Mouse (Mus musculus) megakaryocyte, embryonic 14.5 days (primary cell): ENCODE measurements around the gene Sh3d21. TPM values are rescaled to one million over a fixed set of nuclear protein-coding genes. Genes with fewer than 3 reads are reported as not detected.

Experiments
- H3K27me3 ChIP-seq: replicated peaks from 2 replicates; pipeline ENCODE3; 2012; ENCODE audit warnings: inconsistent platforms
- H3K36me3 ChIP-seq: replicated peaks from 2 replicates; pipeline ENCODE3; 2012; ENCODE audit warnings: low read length, inconsistent platforms, mixed read lengths
- H3K4me1 ChIP-seq: 2 replicates; pipeline ENCODE4 v1.6.1; 2012; ENCODE audit warnings: inconsistent platforms
- H3K4me3 ChIP-seq: replicated peaks from 2 replicates; pipeline ENCODE3; 2012; ENCODE audit warnings: moderate library complexity, mild to moderate bottlenecking, inconsistent platforms
- H3K9me3 ChIP-seq: 2 replicates; pipeline ENCODE4 v1.6.1; 2012; ENCODE audit warnings: inconsistent platforms
- FLI1 ChIP-seq: IDR thresholded peaks from 2 replicates; pipeline ENCODE4 v1.6.1; 2012; ENCODE audit warnings: low read length, inconsistent platforms, mixed read lengths
- GATA1 ChIP-seq: IDR thresholded peaks from 3 replicates; pipeline ENCODE4 v1.6.1; 2012; ENCODE audit warnings: mixed read lengths, low read length, inconsistent platforms, borderline replicate concordance
- polyA plus RNA-seq: library from polyadenylated mRNA; stranded (reverse); fragments of >175 nt; gene quantifications from 2 replicates; pipeline ENCODE4 v1.2.3, GENCODE M21; 2012; ENCODE audit warnings: low replicate concordance; ENCODE audit not compliant: insufficient read depth

Gene Sh3d21
- polyA plus RNA-seq, 1 experiment, result 0.16 TPM

GRCm38 (mm10) chr4:126123309-126124040, 39.8 kb downstream of the Sh3d21 start:
- peaks cover 89% of the 10 kb centered on the region for H3K36me3 ChIP-seq
- H3K9me3 ChIP-seq, result no peaks in the 10 kb centered on the region
- peaks cover 33% of the 10 kb centered on the region for H3K4me1 ChIP-seq
- no peak overlapping the region for H3K4me3 ChIP-seq
- H3K27me3 ChIP-seq, result no peaks in the 10 kb centered on the region
- TF ChIP-seq GATA1 (no peak), FLI1 (no peak)

- Histone ChIP-seq H3K4me3 (no peak overlapping the region), H3K36me3 (peaks cover 89% of the 10 kb centered on the region), H3K9me3 (no peaks in the 10 kb centered on the region), H3K27me3 (no peaks in the 10 kb centered on the region), H3K4me1 (peaks cover 59% of the 10 kb centered on the region)
- TF ChIP-seq FLI1, result no peak
- TF ChIP-seq GATA1, result no peak
Measured at GRCm38 (mm10) chr4:126120506-126120905, 42.8 kb downstream of the Sh3d21 start.

- H3K4me3 ChIP-seq, result no peak overlapping the region
- no peak for TF ChIP-seq GATA1
- TF ChIP-seq FLI1, result no peak
- H3K27me3 ChIP-seq, result no peaks in the 10 kb centered on the region
- peaks cover 89% of the 10 kb centered on the region for H3K36me3 ChIP-seq
- peaks cover 64% of the 10 kb centered on the region for H3K4me1 ChIP-seq
- no peaks in the 10 kb centered on the region for H3K9me3 ChIP-seq
Measured at GRCm38 (mm10) chr4:126120052-126120451, 43.2 kb downstream of the Sh3d21 start.

- Histone ChIP-seq H3K9me3 (no peaks in the 10 kb centered on the region), H3K36me3 (peaks cover 88% of the 10 kb centered on the region), H3K27me3 (no peaks in the 10 kb centered on the region), H3K4me3 (no peak overlapping the region), H3K4me1 (peaks cover 74% of the 10 kb centered on the region)
- TF ChIP-seq FLI1 (no peak), GATA1 (no peak)
Measured at GRCm38 (mm10) chr4:126119051-126119450, 44.2 kb downstream of the Sh3d21 start.

- peaks cover 78% of the 10 kb centered on the region for H3K4me1 ChIP-seq
- H3K36me3 ChIP-seq, result peaks cover 86% of the 10 kb centered on the region
- no peaks in the 10 kb centered on the region for H3K27me3 ChIP-seq
- no peak overlapping the region for H3K4me3 ChIP-seq
- H3K9me3 ChIP-seq, result no peaks in the 10 kb centered on the region
- no peak for TF ChIP-seq FLI1
- TF ChIP-seq GATA1, result no peak
Measured at GRCm38 (mm10) chr4:126118651-126119050, 44.6 kb downstream of the Sh3d21 start.

GRCm38 (mm10) chr4:126117116-126117515, 46.2 kb downstream of the Sh3d21 start:
- H3K4me3 ChIP-seq, result no peak overlapping the region
- no peak for TF ChIP-seq FLI1
- TF ChIP-seq GATA1, result no peak
- H3K36me3 ChIP-seq, result peaks cover 83% of the 10 kb centered on the region
- peaks cover 86% of the 10 kb centered on the region for H3K4me1 ChIP-seq
- no peaks in the 10 kb centered on the region for H3K27me3 ChIP-seq
- H3K9me3 ChIP-seq, result no peaks in the 10 kb centered on the region

GRCm38 (mm10) chr4:126115871-126116521, 47.3 kb downstream of the Sh3d21 start:
- peaks cover 92% of the 10 kb centered on the region for H3K4me1 ChIP-seq

GRCm38 (mm10) chr4:126115411-126115810, 47.9 kb downstream of the Sh3d21 start:
- Histone ChIP-seq H3K9me3 (no peaks in the 10 kb centered on the region), H3K4me1 (peaks cover 93% of the 10 kb centered on the region), H3K4me3 (peak overlapping the region; percentile 44), H3K27me3 (no peaks in the 10 kb centered on the region), H3K36me3 (peaks cover 73% of the 10 kb centered on the region)
- no peak for TF ChIP-seq GATA1
- no peak for TF ChIP-seq FLI1

More at GRCm38 (mm10) chr4:126115871-126116521, 47.3 kb downstream of the Sh3d21 start:
- Histone ChIP-seq H3K9me3 (no peaks in the 10 kb centered on the region), H3K36me3 (peaks cover 79% of the 10 kb centered on the region), H3K27me3 (no peaks in the 10 kb centered on the region), H3K4me3 (peak overlapping the region; percentile 44)
- TF ChIP-seq GATA1, result no peak
- TF ChIP-seq FLI1, result no peak

- Histone ChIP-seq H3K36me3 (peaks cover 62% of the 10 kb centered on the region), H3K9me3 (no peaks in the 10 kb centered on the region), H3K4me1 (peaks cover 100% of the 10 kb centered on the region), H3K4me3 (peak overlapping the region; percentile 79), H3K27me3 (no peaks in the 10 kb centered on the region)
- no peak for TF ChIP-seq GATA1
- TF ChIP-seq FLI1, result no peak
Measured at GRCm38 (mm10) chr4:126113943-126114342, 49.3 kb downstream of the Sh3d21 start.

GRCm38 (mm10) chr4:126113243-126113642, 50.0 kb downstream of the Sh3d21 start:
- Histone ChIP-seq H3K4me3 (peak overlapping the region; percentile 79), H3K27me3 (no peaks in the 10 kb centered on the region), H3K9me3 (no peaks in the 10 kb centered on the region), H3K36me3 (peaks cover 62% of the 10 kb centered on the region), H3K4me1 (peaks cover 100% of the 10 kb centered on the region)
- TF ChIP-seq FLI1 (no peak), GATA1 (no peak)
